ENCODE assay signal across 9 mouse cellular contexts in genomic region chr11:7056121-7056520, GRCm38 (mm10). TPM values are rescaled to one million over a fixed set of nuclear protein-coding genes. Genes with fewer than 3 reads are reported as not detected.
A peak's percentile ranks its signal among the peaks of the same experiment; 100 is the strongest.
DNase-seq lines count a peak whose midpoint lies in the region; ATAC-seq and TF ChIP-seq lines count a peak whose summit lies in the region.
"Had no signal": no experiment of that assay in that cellular context is flagged by ENCODE, and none has a peak within 500 bp of the region (broad histone marks: within the 10 kb centered on the region; RNA-seq: fewer than 3 reads in every experiment).

No protein-coding gene starts in this region.

- H3K4me1 ChIP-seq in forebrain, embryonic 15.5 days: peaks cover 15% of the 10 kb centered on the region
- peaks cover 14% of the 10 kb centered on the region for H3K4me1 ChIP-seq in limb, embryonic 12.5 days (replicated peaks)
- H3K4me1 ChIP-seq in thymus, adult 2 months (replicated peaks; ENCODE audit: control insufficient read depth, insufficient read depth, low read length): peaks cover 4% of the 10 kb centered on the region; the same call in 1 of the 2 replicates

- no peaks in the 10 kb centered on the region for H3K9me3 ChIP-seq in forebrain, embryonic 15.5 days
- H3K9me3 ChIP-seq in limb, embryonic 12.5 days: no peaks in the 10 kb centered on the region

- no peak for TF ChIP-seq CTCF in thymus, adult 2 months (IDR thresholded peaks at IDR 0.05; ENCODE audit: borderline replicate concordance, control insufficient read depth, extremely low read depth, insufficient read depth, low read length, poor library complexity)

- ATAC-seq in forebrain, embryonic 15.5 days (replicated peaks): peak; percentile 12; the same call in 1 of the 2 replicates
- peak; percentile 53; the same call in 1 of the 2 replicates for ATAC-seq in limb, embryonic 12.5 days (ENCODE audit: insufficient number of reproducible peaks, insufficient read depth, low FRiP score, low TSS enrichment, low read depth)
- no peak for ATAC-seq in erythroblast, adult 5-6 weeks (replicated peaks; ENCODE audit: low FRiP score, poor library complexity, severe bottlenecking)

- DNase-seq in Muller cell, postnatal 12 days (ENCODE audit: inconsistent ontology term): peak; percentile 68
- DNase-seq in cerebellum, adult 11-12 months: peak; percentile 78
- DNase-seq in layer of hippocampus, postnatal 14 days (ENCODE audit: low spot score in 2 of 2): no peak
- DNase-seq in thymus, adult 2 months: no peak
- DNase-seq in thymus, postnatal 0 days (ENCODE audit: low spot score): no peak

- no peak overlapping the region for H3K4me3 ChIP-seq in forebrain, embryonic 15.5 days
- no peak overlapping the region for H3K4me3 ChIP-seq in limb, embryonic 12.5 days (replicated peaks)
- no peak overlapping the region for H3K4me3 ChIP-seq in thymus, adult 2 months (ENCODE audit: control insufficient read depth, insufficient read depth, low read length)

- TF ChIP-seq POLR2A in thymus, adult 2 months (IDR thresholded peaks at IDR 0.05; ENCODE audit: control insufficient read depth, extremely low read depth, insufficient read depth, low read length, poor library complexity): no peak

- H3K27me3 ChIP-seq in forebrain, embryonic 15.5 days: no peaks in the 10 kb centered on the region
- peaks cover 67% of the 10 kb centered on the region for H3K27me3 ChIP-seq in limb, embryonic 12.5 days
- no peaks in the 10 kb centered on the region for H3K27me3 ChIP-seq in thymus, adult 2 months (ENCODE audit: control insufficient read depth, insufficient read depth, low read length)

- H3K27ac ChIP-seq in forebrain, embryonic 15.5 days (replicated peaks): peak overlapping the region; percentile 17; the same call in 1 of the 2 replicates
- no peak overlapping the region for H3K27ac ChIP-seq in limb, embryonic 12.5 days
- H3K27ac ChIP-seq in thymus, adult 2 months (ENCODE audit: control insufficient read depth, insufficient read depth, low read length): no peak overlapping the region

- 3% methylated on average over 11 of the region's 11 CpGs for WGBS in forebrain, embryonic 15.5 days
- WGBS in limb, embryonic 12.5 days: 11% methylated on average over 11 of the region's 11 CpGs
- 17% methylated on average over 11 of the region's 11 CpGs for WGBS in thymus, adult 2 months

- no peaks in the 10 kb centered on the region for H3K36me3 ChIP-seq in forebrain, embryonic 15.5 days
- H3K36me3 ChIP-seq in limb, embryonic 12.5 days: no peaks in the 10 kb centered on the region
- no peaks in the 10 kb centered on the region for H3K36me3 ChIP-seq in thymus, adult 2 months (ENCODE audit: control insufficient read depth, insufficient read depth, low read length)

- no peak overlapping the region for H3K9ac ChIP-seq in forebrain, embryonic 15.5 days (replicated peaks)
- no peak overlapping the region for H3K9ac ChIP-seq in limb, embryonic 12.5 days (replicated peaks)

- peak overlapping the region; percentile 27; the same call in 1 of the 2 replicates for H3K4me2 ChIP-seq in forebrain, embryonic 15.5 days (replicated peaks)
- H3K4me2 ChIP-seq in limb, embryonic 12.5 days: peak overlapping the region; percentile 36; the same call in 1 of the 2 replicates

RNA-seq across cellular contexts. Expression of gene Adcy1, which starts 7.2 kb away (rescaled TPM):
- 5.7 and 6.9 TPM in 2 replicates for polyA plus RNA-seq in forebrain, embryonic 15.5 days (2015; fragmentation: Nextera tagmentation; extraction: Ambion mirVana)
- polyA plus RNA-seq in limb, embryonic 12.5 days (2016; fragmentation: Nextera tagmentation; extraction: Ambion mirVana): 0.81 and 0.89 TPM in 2 replicates
- total RNA-seq in erythroblast, adult 5-6 weeks (2015; ENCODE audit: low replicate concordance): not detected in 2 replicates
- total RNA-seq in erythroblast, adult 5-6 weeks (2017; ENCODE audit: low replicate concordance): not detected in 2 replicates
- total RNA-seq in layer of hippocampus, postnatal 14 days (2021): 100 to 1,000 TPM; 196 to 212 TPM
- 1.5 and 2.3 TPM in 2 replicates for polyA plus RNA-seq in thymus, adult 2 months (2012; rRNA removed)
- polyA plus RNA-seq in thymus, postnatal 0 days (2015; fragmentation: Nextera tagmentation; extraction: Ambion mirVana): 1.5 and 1.6 TPM in 2 replicates
- total RNA-seq: neutrophil, adult 5-6 weeks had no signal

Comparison
In these comparisons a context has a peak if more than half of its experiments do, and no peak if none do; other contexts are left out.
1. DNase-seq: peak in Muller cell, postnatal 12 days (single experiment) and cerebellum, adult 11-12 months (single experiment); none in layer of hippocampus, postnatal 14 days (0 of 2), thymus, adult 2 months (single experiment) and thymus, postnatal 0 days (single experiment).